Comparison of ENCODE assay signal across 7 mouse cellular contexts in the genomic region with DNA sequence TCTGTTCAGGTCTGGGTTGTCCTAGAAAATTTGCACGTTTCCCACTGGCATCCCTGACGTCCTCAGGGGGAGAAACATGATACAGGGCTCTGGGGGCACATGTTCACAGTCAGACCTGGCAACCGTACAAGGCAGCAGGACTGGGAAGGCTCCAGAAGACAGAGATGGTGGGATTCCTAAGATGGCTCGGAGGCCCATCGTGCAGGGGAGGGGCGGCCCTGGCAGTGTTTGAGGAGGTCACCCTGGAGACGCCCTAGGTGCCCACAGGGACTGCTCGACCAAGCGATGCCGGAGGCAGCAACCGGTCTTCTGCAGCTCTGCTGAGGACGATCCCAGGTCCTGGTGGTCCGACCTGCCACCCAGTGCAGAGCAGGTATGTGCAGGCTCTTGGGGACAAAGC. TPM values are rescaled to one million over a fixed set of nuclear protein-coding genes. Genes with fewer than 3 reads are reported as not detected.
DNase-seq lines count a peak whose midpoint lies in the region; ATAC-seq and TF ChIP-seq lines count a peak whose summit lies in the region.

A gene (plus strand): TSS at position 167 of the 400 bp plus-strand sequence.

- H3K27me3 ChIP-seq in forebrain, embryonic 12.5 days = peaks cover 45% of the 10 kb centered on the region
- H3K27me3 ChIP-seq in midbrain, embryonic 16.5 days (ENCODE audit: control insufficient read depth, insufficient read depth, low read depth, low read length) = no peaks in the 10 kb centered on the region; the same call in 1 of the 2 replicates

- H3K36me3 ChIP-seq in forebrain, embryonic 12.5 days (replicated peaks) = no peaks in the 10 kb centered on the region
- no peaks in the 10 kb centered on the region for H3K36me3 ChIP-seq in midbrain, embryonic 16.5 days (ENCODE audit: control insufficient read depth, insufficient read depth, low read length)

- no peak within 1 kb of the TSS for H3K9ac ChIP-seq in forebrain, embryonic 12.5 days
- H3K9ac ChIP-seq in midbrain, embryonic 16.5 days (ENCODE audit: low read depth, low read length) = peak within 1 kb of the TSS; percentile 54

- peak within 1 kb of the TSS; percentile 24 for H3K4me3 ChIP-seq in lung, adult 2 months (replicated peaks; ENCODE audit: extremely low read depth, low read depth, low read length)
- H3K4me3 ChIP-seq in forebrain, embryonic 12.5 days (replicated peaks) = peak within 1 kb of the TSS; percentile 23
- peak within 1 kb of the TSS; percentile 34 for H3K4me3 ChIP-seq in midbrain, embryonic 16.5 days (ENCODE audit: low read depth, low read length)

- ATAC-seq in forebrain, embryonic 12.5 days (ENCODE audit: low FRiP score) = 0 out of 2 replicates have a peak, but pooled peaks have one; percentile 49
- peak; percentile 78 for ATAC-seq in midbrain, embryonic 16.5 days

- peak within 1 kb of the TSS; percentile 49 for H3K4me2 ChIP-seq in forebrain, embryonic 12.5 days
- H3K4me2 ChIP-seq in midbrain, embryonic 16.5 days (ENCODE audit: low read length) = peak within 1 kb of the TSS; percentile 73

- no peak for TF ChIP-seq POLR2A in lung, adult 2 months (IDR thresholded peaks at IDR 0.05; ENCODE audit: borderline replicate concordance, extremely low read depth, low read depth, low read length)

- no peak for DNase-seq in lung, adult 2 months
- DNase-seq in lung, postnatal 25 days (ENCODE audit: low spot score) = no peak
- peak; percentile 22 to 32 for DNase-seq in cerebellum, postnatal 25 days
- peak; percentile 46 for DNase-seq in left cerebral cortex, postnatal 4 days
- no peak for DNase-seq in spleen, postnatal 36 days (ENCODE audit: low spot score in 2 of 2)

- H3K4me1 ChIP-seq in lung, adult 2 months (ENCODE audit: control insufficient read depth, insufficient read depth, low read length) = no peaks in the 10 kb centered on the region
- H3K4me1 ChIP-seq in forebrain, embryonic 12.5 days = peaks cover 25% of the 10 kb centered on the region
- peaks cover 9% of the 10 kb centered on the region for H3K4me1 ChIP-seq in midbrain, embryonic 16.5 days (ENCODE audit: control insufficient read depth, insufficient read depth, low read length)

- TF ChIP-seq CTCF in lung, adult 2 months (IDR thresholded peaks at IDR 0.05; ENCODE audit: insufficient read depth, low read length) = no peak

- no peaks in the 10 kb centered on the region for H3K9me3 ChIP-seq in forebrain, embryonic 12.5 days
- H3K9me3 ChIP-seq in midbrain, embryonic 16.5 days (replicated peaks; ENCODE audit: control insufficient read depth, low read length, poor library complexity, severe bottlenecking) = no peaks in the 10 kb centered on the region

- 4% methylated on average over 13 of the region's 13 CpGs for WGBS in lung, adult 2 months
- WGBS in forebrain, embryonic 12.5 days = 1% methylated on average over 13 of the region's 13 CpGs
- WGBS in midbrain, embryonic 16.5 days = 3% methylated on average over 13 of the region's 13 CpGs

- H3K27ac ChIP-seq in forebrain, embryonic 12.5 days = no peak within 1 kb of the TSS
- H3K27ac ChIP-seq in midbrain, embryonic 16.5 days (ENCODE audit: low read length) = no peak within 1 kb of the TSS

- intact Hi-C loops in left cerebral cortex, postnatal 4 days (cut with DNase I) = no loop called here

RNA-seq across cellular contexts. Expression of the gene that starts here (rescaled TPM):
- not detected in 2 replicates for polyA plus RNA-seq in lung, adult 2 months (2012; rRNA removed)
- 0.54 and 0.86 TPM in 2 replicates for polyA plus RNA-seq in forebrain, embryonic 12.5 days (2016; fragmentation: Nextera tagmentation; extraction: Ambion mirVana)
- 1 to 10 TPM; 1.0 to 1.4 TPM for total RNA-seq in left cerebral cortex, postnatal 4 days (2021)
- 1.8 and 2.4 TPM in 2 replicates for polyA plus RNA-seq in midbrain, embryonic 16.5 days (2015; fragmentation: Nextera tagmentation; extraction: Ambion mirVana)

Comparison
In these comparisons a context has a peak if more than half of its experiments do, and no peak if none do; other contexts are left out.
1. Peak in ATAC-seq, H3K4me3 ChIP-seq and H3K4me2 ChIP-seq in forebrain, embryonic 12.5 days; RNA of the gene not detected or under 1 TPM.
2. DNase-seq: peak in cerebellum, postnatal 25 days (2 of 2) and left cerebral cortex, postnatal 4 days (single experiment); none in lung, adult 2 months (single experiment), lung, postnatal 25 days (single experiment) and spleen, postnatal 36 days (0 of 2).
3. Peak in every context shown above with its lines, with median percentiles within 50 percentile points of each other: H3K4me3 ChIP-seq.